13 mouse cellular contexts compared by ENCODE assay signal in the genomic region with DNA sequence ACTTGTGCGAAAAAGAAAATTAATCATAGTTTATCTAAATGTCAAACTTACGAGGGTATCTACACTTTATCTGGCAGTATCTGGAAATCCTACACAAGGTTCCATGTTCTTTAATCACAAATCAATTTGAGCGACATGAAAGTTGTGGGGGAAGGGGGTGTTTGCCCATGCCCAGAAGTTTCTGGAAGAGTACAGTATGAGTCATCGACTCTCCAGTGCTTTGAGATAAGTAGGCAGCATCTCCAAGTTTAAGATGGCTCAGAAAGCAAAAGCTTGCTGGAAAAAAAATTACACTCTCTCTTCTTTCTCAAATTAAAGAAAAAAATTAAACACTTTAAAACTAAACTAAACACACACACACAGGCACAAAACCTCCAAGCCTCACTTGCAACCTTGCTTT.
"Had no signal": no experiment of that assay in that cellular context is flagged by ENCODE, and none has a peak within 500 bp of the region (broad histone marks: within the 10 kb centered on the region; RNA-seq: fewer than 3 reads in every experiment).

No protein-coding gene starts in this region.

- ATAC-seq: inflammation-experienced regulatory T-cells, adult 6 months; intestine, embryonic 16.5 days had no signal

- DNase-seq: kidney, adult 18-20 months; kidney, adult 9 months; kidney, postnatal 14 days; layer of hippocampus, adult 9-11 months; liver, embryonic 13.5 days; lung, adult 2 months; lung, postnatal 14 days; lung, postnatal 4 days; midbrain, embryonic 14.5 days; right cerebral cortex, postnatal 4 days; thymus, postnatal 25 days had no signal
